Mouse (Mus musculus) brain, embryonic 14.5 days (tissue): ENCODE data around the gene Gm136.

Source experiments
- CTCF ChIP-seq: fragments of 200-500 bp; IDR thresholded peaks from 2 replicates; pipeline ENCODE4 v1.5.1; 2012; ENCODE audit warnings: inconsistent platforms, mild to moderate bottlenecking, moderate library complexity, borderline replicate concordance; ENCODE audit not compliant: insufficient read depth, insufficient read length; ENCODE audit errors: extremely low read depth
- POLR2A ChIP-seq: fragments of 200-500 bp; IDR thresholded peaks from 2 replicates; pipeline ENCODE4 v1.6.1; 2012; ENCODE audit warnings: mild to moderate bottlenecking, inconsistent platforms, borderline replicate concordance; ENCODE audit not compliant: poor library complexity, insufficient read depth, insufficient read length, severe bottlenecking; ENCODE audit errors: extremely low read depth

GRCm38 (mm10) chr4:34701528-34701927 is 54.5 kb downstream of the Gm136 start:
- TF ChIP-seq CTCF = peak; percentile 60
- no peak for TF ChIP-seq POLR2A
